Mouse (Mus musculus) bone marrow, adult 2 months (tissue): ENCODE results near the gene Ubash3b. TPM values are rescaled to one million over a fixed set of nuclear protein-coding genes. Genes with fewer than 3 reads are reported as not detected.
A peak's percentile ranks its signal among the peaks of the same experiment; 100 is the strongest.

Experiments
- H3K27ac ChIP-seq: fragments of 200-500 bp; 2 replicates; pipeline ENCODE4 v1.5.1; 2012; ENCODE audit warnings: low read depth, mild to moderate bottlenecking, control low read depth, inconsistent platforms, low read length; ENCODE audit not compliant: control insufficient read depth, poor library complexity, insufficient read depth
- H3K4me1 ChIP-seq: fragments of 200-500 bp; 2 replicates; pipeline ENCODE4 v1.6.1; 2011; ENCODE audit warnings: low read length; ENCODE audit not compliant: control insufficient read depth, insufficient read depth
- H3K4me3 ChIP-seq: fragments of 200-500 bp; replicated peaks from 2 replicates; pipeline ENCODE3; 2011; ENCODE audit warnings: mild to moderate bottlenecking, low read depth, low read length, control low read depth; ENCODE audit not compliant: control insufficient read depth
- CTCF ChIP-seq: fragments of 200-500 bp; IDR thresholded peaks from 2 replicates; pipeline ENCODE4 v1.5.1; 2011; ENCODE audit warnings: low read length, control low read depth; ENCODE audit not compliant: control insufficient read depth, insufficient read depth
- POLR2A ChIP-seq: fragments of 200-500 bp; IDR thresholded peaks from 2 replicates; pipeline ENCODE4 v1.6.1; 2011; ENCODE audit warnings: low read depth, mild to moderate bottlenecking, control low read depth, low read length, borderline replicate concordance; ENCODE audit not compliant: control insufficient read depth
- WGBS: fragments of 180-500 bp; shearing (Covaris S2); methylation state at CpG from one replicate; pipeline ENCODE4 v1.1.7; 2018; 5-methylcytosine and 5-hydroxymethylcytosine counted together
- polyA plus RNA-seq: library from polyadenylated mRNA; stranded (reverse); fragments of >200 nt; gene quantifications from 2 replicates; pipeline ENCODE4 v1.2.4, GENCODE M21; 2011; ENCODE audit warnings: low replicate concordance; ENCODE audit not compliant: missing spikeins, insufficient read depth, insufficient read length

Ubash3b gene
- polyA plus RNA-seq, 1 experiment = 33.4 TPM

DNA sequence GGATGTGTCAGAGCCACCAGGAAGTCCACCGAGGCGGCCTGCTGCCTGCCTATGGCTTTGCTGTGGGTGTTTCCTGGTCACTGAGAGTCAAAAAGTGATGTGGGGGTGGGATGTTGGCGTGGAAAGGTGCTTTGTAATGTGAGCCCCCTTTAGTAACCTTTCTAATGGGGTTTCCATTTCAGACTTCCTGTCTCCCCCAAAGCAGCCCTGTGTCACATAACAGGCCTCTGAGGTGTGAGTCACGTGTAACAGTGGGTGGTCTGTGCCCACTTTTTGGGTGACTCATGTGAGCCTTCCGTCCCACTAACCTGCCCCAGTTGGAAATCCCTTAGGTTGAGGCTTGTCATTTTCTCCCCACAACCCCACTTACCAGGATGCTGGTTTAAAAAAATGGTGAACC is 167.4 kb downstream of the Ubash3b start:
- no peak overlapping the region for H3K4me3 ChIP-seq
- H3K4me1 ChIP-seq = no peaks in the 10 kb centered on the region
- no peak for TF ChIP-seq CTCF
- TF ChIP-seq POLR2A = no peak
- 78% methylated on average over 5 of the region's 5 CpGs for WGBS
- no peak overlapping the region for H3K27ac ChIP-seq

DNA sequence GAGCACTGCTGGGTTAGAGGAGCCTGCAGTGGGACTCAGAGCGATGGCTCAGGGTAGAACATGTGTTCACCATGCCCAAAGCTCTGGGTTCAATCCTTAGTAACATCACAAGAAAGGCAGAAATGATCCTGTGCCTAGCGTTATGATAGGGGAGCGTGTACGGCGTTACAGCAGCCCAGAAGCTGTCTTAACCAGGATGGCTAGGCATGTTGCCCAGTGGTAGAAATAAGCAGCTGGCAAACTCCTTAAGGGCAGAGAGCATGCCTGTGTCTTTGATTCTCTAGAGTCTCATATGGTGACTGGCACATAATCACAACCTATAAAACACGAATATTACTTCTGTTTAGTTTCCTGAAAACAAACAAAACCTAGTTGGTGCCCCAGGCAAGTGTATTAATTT is 170.0 kb downstream of the Ubash3b start:
- Histone ChIP-seq H3K4me1 (no peaks in the 10 kb centered on the region), H3K4me3 (no peak overlapping the region), H3K27ac (no peak overlapping the region)
- 88% methylated on average over 6 of the region's 6 CpGs for WGBS
- TF ChIP-seq POLR2A (no peak), CTCF (no peak)

DNA sequence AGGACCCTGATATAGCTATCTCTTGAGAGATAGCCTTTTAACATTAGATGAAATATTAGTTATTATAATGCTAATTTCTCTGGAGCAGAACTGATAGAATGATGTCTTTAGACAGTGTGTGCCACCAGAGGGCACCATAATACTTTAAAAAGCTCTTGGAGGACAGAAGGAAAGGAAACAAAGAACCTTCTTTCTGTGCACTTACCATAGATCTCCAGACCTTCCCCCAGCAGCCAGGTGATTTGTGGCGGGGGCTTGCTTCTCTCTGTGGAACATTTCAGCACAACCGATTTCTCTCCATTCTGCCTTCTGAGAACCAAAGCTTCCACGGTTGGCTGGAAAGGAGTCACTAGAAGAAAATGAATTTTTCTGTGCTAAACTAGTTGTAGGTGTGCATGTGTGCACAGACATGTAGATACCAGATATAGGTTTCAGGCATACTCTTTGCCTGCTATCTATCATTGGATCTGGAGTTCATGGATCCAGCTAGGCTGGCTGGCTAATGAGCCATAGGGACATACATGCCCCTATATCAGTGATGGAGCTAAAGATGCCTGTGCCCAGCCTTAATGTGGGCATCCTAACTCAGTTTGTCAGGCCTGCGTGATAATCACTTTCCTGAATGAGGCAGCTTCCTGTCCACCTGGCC is 171.4 kb downstream of the Ubash3b start:
- no peaks in the 10 kb centered on the region for H3K4me1 ChIP-seq
- 39% methylated on average over 4 of the region's 4 CpGs for WGBS
- TF ChIP-seq POLR2A = no peak
- H3K4me3 ChIP-seq = no peak overlapping the region
- H3K27ac ChIP-seq = no peak overlapping the region

DNA sequence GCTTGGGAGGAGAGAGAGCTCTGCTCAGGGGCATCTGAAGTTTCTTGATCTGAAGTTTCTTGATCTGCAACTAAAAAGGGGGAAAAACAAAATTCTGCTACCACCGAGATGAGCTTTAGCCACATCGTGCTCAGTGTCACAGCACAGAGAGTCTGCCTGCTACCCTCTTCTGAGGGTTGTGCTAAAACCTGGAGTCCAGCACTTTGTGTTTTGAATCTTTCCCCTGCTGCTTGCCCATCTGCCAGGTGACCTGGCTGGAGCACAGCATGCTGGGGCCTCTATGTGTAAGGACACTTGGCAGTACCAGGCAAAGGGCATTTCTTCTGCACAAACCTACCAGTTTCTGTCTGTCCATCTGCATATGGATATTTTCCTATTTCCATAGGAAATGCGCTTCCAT is 177.2 kb downstream of the Ubash3b start:
- Histone ChIP-seq H3K4me1 (no peaks in the 10 kb centered on the region), H3K27ac (no peak overlapping the region), H3K4me3 (no peak overlapping the region)
- no peak for TF ChIP-seq CTCF
- no peak for TF ChIP-seq POLR2A
- 71% methylated on average over 3 of the region's 3 CpGs for WGBS

DNA sequence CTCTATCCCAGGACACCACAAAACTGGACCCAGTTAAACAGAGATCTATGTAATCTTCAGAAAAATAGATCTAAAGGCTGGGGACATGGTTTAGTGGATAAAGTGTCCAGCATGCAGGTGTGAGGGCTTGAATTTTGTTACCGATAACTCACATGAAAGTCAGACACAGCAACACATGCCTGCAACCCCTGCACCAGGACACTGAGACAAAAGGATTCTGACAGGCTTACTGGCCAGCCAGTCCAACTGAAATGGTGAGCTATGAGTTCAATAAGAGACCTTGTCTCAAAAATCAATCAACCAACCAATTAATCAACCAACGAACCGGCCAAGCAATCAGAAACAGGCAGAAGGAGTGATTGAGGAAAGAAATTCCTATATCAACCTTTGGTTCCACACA is 177.7 kb downstream of the Ubash3b start:
- TF ChIP-seq CTCF = no peak
- no peak for TF ChIP-seq POLR2A
- H3K4me1 ChIP-seq = no peaks in the 10 kb centered on the region
- WGBS = 89% methylated on average over 3 of the region's 3 CpGs
- no peak overlapping the region for H3K4me3 ChIP-seq
- no peak overlapping the region for H3K27ac ChIP-seq

DNA sequence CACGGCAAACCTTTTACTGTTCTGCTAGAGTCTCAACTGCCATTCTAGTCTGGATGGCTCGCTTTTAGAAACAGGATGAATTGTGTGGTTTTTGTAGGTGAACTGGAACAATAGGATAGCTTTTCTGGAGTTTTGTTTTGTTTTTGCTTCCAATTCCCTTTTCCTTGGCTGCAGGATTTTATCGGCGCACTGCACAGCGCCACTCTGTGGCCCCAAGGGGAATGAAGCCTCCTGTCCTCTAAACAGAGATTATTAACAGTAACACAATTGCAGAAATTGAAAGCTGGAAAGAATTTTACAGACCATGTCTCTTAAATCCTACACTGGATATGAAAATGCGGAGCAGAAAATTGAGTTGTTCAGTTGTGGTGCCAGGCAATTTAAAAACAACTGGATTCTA is 179.0 kb downstream of the Ubash3b start:
- 34% methylated on average over 6 of the region's 6 CpGs for WGBS
- H3K27ac ChIP-seq = no peak overlapping the region
- H3K4me3 ChIP-seq = no peak overlapping the region
- TF ChIP-seq CTCF (peak; percentile 49; the same call in 1 of the 2 replicates), POLR2A (no peak)
- H3K4me1 ChIP-seq = no peaks in the 10 kb centered on the region

DNA sequence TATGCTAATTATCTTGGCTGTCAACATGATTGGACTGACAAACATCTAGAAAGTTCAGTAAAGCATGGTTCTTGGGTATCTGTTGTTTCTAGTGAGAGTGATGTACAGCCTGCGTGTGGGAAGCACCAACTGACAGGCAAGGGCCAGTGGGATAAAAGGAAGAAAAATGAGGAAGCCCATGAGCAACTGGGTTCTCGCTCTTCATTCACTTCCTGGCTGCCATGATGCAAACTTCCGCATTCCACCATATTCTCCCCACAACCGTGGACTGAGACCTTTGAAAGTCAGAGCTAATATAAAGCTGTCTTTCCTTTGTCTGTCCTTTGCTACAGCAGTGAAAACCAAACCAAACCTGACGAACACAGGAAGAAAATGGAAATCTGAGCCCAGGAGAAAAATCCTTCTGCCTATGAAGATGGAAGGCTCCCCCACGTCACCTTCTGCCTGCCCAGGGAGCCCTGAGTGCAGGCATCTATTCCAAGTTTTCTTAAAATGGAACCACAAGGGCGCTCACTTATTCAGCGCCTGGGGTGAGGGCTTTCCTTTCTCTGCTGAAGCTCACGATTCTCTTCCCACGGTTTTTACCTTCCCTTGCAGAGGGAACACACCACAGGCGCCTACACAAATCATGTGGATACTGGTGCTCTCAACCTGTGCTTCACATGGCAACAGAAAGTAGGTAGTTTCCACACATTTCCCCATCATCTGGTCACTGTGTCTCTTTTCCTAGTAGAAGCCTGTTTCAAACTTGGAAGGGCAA is 187.3 kb downstream of the Ubash3b start:
- H3K4me1 ChIP-seq = no peaks in the 10 kb centered on the region
- no peak overlapping the region for H3K27ac ChIP-seq
- no peak overlapping the region for H3K4me3 ChIP-seq
- TF ChIP-seq CTCF = no peak
- no peak for TF ChIP-seq POLR2A
- 64% methylated on average over 11 of the region's 11 CpGs for WGBS

DNA sequence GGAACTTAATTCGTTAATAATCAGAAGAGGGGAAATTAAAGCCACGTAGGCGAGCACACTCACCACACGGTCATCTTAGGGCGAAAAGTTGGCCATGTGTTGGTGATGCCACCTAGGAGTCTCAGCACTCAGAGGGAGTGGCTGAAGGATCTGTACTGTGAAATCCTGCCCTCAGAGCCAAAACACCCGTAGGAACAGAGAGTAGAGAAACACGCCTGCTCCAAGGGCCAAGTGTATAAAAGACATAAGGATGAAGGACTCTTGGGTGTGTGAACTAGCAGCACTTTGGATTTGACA is 197.1 kb downstream of the Ubash3b start:
- no peak overlapping the region for H3K27ac ChIP-seq
- no peaks in the 10 kb centered on the region for H3K4me1 ChIP-seq
- H3K4me3 ChIP-seq = no peak overlapping the region
- TF ChIP-seq POLR2A (no peak), CTCF (no peak)
- WGBS = 38% methylated on average over 7 of the region's 7 CpGs

DNA sequence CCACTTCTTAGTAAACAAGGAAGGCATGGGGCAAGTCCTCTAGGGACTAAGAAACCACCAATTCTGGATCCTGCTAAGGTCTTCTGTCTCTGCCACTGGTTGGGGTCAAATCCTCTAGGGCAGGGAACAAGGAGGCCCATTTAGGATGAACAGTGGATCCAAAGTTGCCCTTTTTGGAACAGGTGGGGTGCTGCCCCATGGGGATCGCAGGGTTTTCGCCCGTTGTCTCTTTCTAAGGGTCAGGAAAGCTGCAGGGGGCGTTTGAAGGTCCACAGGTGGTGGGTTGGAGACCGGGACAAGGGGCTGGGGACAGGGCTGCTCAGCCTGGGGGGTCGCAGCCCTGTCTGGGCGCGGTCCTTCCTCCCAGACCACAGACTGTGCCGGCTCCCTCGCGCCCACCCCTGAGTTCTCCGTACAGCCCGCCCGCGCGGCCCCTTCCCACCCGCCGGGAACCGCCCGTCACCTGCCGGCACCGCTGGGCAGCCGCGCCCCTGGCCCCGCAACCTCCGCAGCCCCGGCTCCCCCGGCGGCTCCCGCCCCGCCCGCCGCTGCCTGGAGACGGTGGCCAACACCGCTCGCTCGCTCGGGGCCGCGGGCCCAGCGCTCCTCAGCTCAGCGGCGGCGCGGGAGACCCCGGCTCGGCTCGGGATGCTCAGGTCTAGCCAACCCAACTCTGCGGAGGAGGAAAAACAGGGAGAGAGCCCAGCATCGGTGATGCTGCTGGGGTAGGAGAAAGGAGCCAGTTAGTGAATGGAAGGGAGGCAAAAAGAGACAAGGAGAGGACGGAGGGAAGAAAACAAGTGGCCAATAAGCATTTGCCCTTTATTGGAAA is 197.7 kb downstream of the Ubash3b start, which contains the start of gene Jhy:
TSS of gene Jhy (minus strand) at position 533 of the 832 bp plus-strand sequence.
- no peak for TF ChIP-seq POLR2A
- no peak for TF ChIP-seq CTCF
- Histone ChIP-seq H3K4me3 (no peak within 1 kb of the TSS), H3K4me1 (no peaks in the 10 kb centered on the region), H3K27ac (no peak within 1 kb of the TSS)
- WGBS = 9% methylated on average over 49 of the region's 51 CpGs
